Mouse (Mus musculus) lung, adult 2 months (tissue): ENCODE results near the gene Fam81a.

Experiments used
- CTCF ChIP-seq: fragments of 200-500 bp; IDR thresholded peaks from 2 replicates; pipeline ENCODE4 v1.5.1; 2011; ENCODE audit warnings: mild to moderate bottlenecking, low read length, control low read depth; ENCODE audit not compliant: insufficient read depth
- POLR2A ChIP-seq: fragments of 200-500 bp; IDR thresholded peaks from 2 replicates; pipeline ENCODE4 v1.6.1; 2011; ENCODE audit warnings: low read depth, mild to moderate bottlenecking, control low read depth, low read length, borderline replicate concordance; ENCODE audit errors: extremely low read depth

DNA sequence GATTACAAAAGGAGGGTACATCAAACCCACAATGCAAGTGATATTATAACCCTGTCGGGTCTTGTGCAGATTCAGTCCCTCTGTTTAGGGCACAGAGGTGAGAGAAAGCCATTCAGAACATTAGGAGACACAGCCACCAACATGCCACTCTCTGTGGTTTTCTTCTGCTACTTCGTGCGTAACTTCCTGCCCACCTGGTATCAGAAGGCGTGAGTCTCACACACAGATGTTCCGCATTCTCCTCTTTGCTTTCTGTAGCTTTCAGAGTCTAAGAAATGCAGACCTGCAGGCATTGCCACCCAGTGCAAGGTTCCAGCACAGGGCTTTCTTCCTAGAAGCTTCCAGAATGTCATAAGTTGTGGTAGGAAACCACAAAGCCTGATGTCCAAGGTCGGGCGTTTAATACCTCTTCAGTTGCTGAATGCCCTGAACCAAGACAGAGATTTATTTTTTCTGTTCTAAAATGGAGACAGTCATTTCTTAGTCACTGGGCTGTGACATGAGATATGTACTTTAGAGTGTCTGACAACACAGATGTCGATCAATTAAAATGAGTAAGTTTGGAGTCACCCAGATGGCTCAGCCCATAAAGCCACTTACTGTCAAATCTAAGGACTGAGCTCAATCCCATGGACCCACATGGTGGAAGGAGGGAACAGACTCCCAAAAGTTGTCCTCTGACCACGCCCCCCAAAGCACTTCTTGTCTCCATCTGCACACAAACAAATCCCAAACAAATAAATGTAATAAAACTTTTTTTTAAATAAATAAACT, 62.1 kb downstream of the Fam81a start:
- TF ChIP-seq POLR2A (no peak), CTCF (no peak)
